Mouse (Mus musculus) heart, embryonic 13.5 days (tissue): ENCODE data around the gene Angptl7. TPM values are rescaled to one million over a fixed set of nuclear protein-coding genes. Genes with fewer than 3 reads are reported as not detected.

Experiments used
- ATAC-seq: fragments of 200-750 bp; cut with Nextera tagmentation; 2 replicates; pipeline ENCODE4 v1.8.0; 2017; ENCODE audit warnings: moderate TSS enrichment; ENCODE audit not compliant: insufficient number of reproducible peaks, low FRiP score, low TSS enrichment; ENCODE audit errors: extremely low read depth
- H3K27ac ChIP-seq: fragments of 300-500 bp; sonication (generic); replicated peaks from 2 replicates; pipeline ENCODE4 v1.5.1; 2015; ENCODE audit warnings: moderate library complexity, mild to moderate bottlenecking, inconsistent platforms
- H3K27me3 ChIP-seq: fragments of 300-500 bp; sonication (generic); replicated peaks from 2 replicates; pipeline ENCODE4 v1.6.1; 2015; ENCODE audit warnings: mild to moderate bottlenecking, inconsistent platforms
- H3K36me3 ChIP-seq: fragments of 300-500 bp; sonication (generic); 2 replicates; pipeline ENCODE4 v1.6.1; 2015; ENCODE audit warnings: mild to moderate bottlenecking, inconsistent platforms
- H3K4me1 ChIP-seq: fragments of 300-500 bp; sonication (generic); 2 replicates; pipeline ENCODE4 v1.6.1; 2015; ENCODE audit warnings: inconsistent platforms
- H3K4me2 ChIP-seq: fragments of 300-500 bp; sonication (generic); 2 replicates; pipeline ENCODE4 v1.6.1; 2015; ENCODE audit warnings: inconsistent platforms, mild to moderate bottlenecking, moderate library complexity
- H3K4me3 ChIP-seq: fragments of 300-500 bp; sonication (generic); 2 replicates; pipeline ENCODE4 v1.5.1; 2015; ENCODE audit warnings: moderate library complexity, mild to moderate bottlenecking, inconsistent platforms
- H3K9ac ChIP-seq: fragments of 300-500 bp; sonication (generic); 2 replicates; pipeline ENCODE4 v1.6.1; 2015; ENCODE audit warnings: inconsistent platforms, mild to moderate bottlenecking, moderate library complexity
- H3K9me3 ChIP-seq: fragments of 300-500 bp; sonication (generic); 2 replicates; pipeline ENCODE4 v1.6.1; 2016; ENCODE audit warnings: inconsistent platforms
- WGBS: fragments of 180-500 bp; shearing (Covaris S2); methylation state at CpG from one replicate; pipeline ENCODE4 v1.1.7; 2015; ENCODE audit warnings: mixed read lengths; 5-methylcytosine and 5-hydroxymethylcytosine counted together
- polyA plus RNA-seq: library from polyadenylated mRNA; unstranded; fragments of >200 nt; fragmentation: Nextera tagmentation; extraction: Ambion mirVana; gene quantifications from 2 replicates; pipeline ENCODE4 v1.2.1, GENCODE M21; 2015

The Angptl7 gene
- polyA plus RNA-seq, 1 experiment from 2014 or later, result 10.4 TPM

DNA sequence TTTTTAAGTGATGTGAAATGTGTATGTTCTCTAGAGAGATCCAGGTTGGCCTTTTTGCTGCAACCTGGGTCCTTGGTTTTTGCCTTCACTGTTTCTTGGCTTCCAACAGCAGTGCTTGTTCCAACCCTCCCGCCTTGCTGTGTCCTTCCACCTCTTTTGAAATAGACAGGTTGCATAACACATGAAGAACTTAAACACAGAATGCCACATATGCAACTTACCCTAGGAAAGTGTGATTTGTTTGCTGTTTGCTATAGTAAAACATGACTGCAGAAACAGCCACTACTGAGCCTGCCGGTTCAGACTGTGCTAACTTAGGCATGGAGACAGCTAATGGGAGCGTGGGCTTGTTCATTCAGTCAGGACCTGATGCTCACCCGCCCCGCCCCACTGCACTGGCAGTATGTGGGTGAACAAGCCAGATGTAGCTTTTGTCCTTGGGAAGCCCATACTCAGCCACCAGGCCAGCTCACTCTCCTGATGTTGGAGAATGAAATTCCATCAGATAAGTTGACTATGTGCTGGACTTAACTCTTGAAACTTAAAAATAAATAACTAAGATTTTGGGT lies 33.7 kb downstream of the Angptl7 start:
- no peaks in the 10 kb centered on the region for H3K9me3 ChIP-seq
- H3K4me3 ChIP-seq, result no peak overlapping the region
- 88% methylated on average over 5 of the region's 5 CpGs for WGBS
- peaks cover 99% of the 10 kb centered on the region for H3K36me3 ChIP-seq
- H3K4me1 ChIP-seq, result no peaks in the 10 kb centered on the region
- ATAC-seq, result no peak
- H3K4me2 ChIP-seq, result no peak overlapping the region
- H3K9ac ChIP-seq, result no peak overlapping the region
- no peaks in the 10 kb centered on the region for H3K27me3 ChIP-seq
- H3K27ac ChIP-seq, result no peak overlapping the region

GRCm38 (mm10) chr4:148464869-148465268 lies 35.4 kb downstream of the Angptl7 start:
- no peak overlapping the region for H3K4me3 ChIP-seq
- H3K9ac ChIP-seq, result no peak overlapping the region
- no peak overlapping the region for H3K4me2 ChIP-seq
- no peaks in the 10 kb centered on the region for H3K4me1 ChIP-seq
- H3K27ac ChIP-seq, result no peak overlapping the region
- no peak for ATAC-seq
- no peaks in the 10 kb centered on the region for H3K27me3 ChIP-seq
- no peaks in the 10 kb centered on the region for H3K9me3 ChIP-seq
- H3K36me3 ChIP-seq, result peaks cover 99% of the 10 kb centered on the region
- 92% methylated on average over 12 of the region's 12 CpGs for WGBS

DNA sequence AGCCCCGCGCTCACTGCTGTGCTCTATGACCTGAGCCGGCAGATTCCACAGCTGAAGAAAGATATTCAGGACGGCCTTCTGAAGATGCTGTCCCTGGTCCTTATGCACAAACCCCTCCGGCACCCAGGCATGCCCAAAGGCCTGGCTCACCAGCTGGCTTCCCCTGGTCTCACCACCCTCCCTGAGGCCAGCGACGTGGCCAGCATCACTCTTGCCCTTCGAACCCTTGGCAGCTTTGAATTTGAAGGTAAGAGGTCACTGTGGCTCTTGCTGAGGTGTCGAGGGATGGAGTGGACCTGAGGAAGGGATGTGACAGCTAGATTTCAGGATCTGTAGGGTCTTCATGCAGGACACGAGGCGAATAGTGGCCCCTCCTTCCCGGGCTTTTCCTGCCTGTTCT lies 36.0 kb downstream of the Angptl7 start:
- no peak overlapping the region for H3K27ac ChIP-seq
- H3K9me3 ChIP-seq, result no peaks in the 10 kb centered on the region
- no peak overlapping the region for H3K4me2 ChIP-seq
- no peak for ATAC-seq
- H3K36me3 ChIP-seq, result peaks cover 99% of the 10 kb centered on the region
- H3K9ac ChIP-seq, result no peak overlapping the region
- WGBS, result 85% methylated on average over 12 of the region's 12 CpGs
- H3K27me3 ChIP-seq, result no peaks in the 10 kb centered on the region
- H3K4me3 ChIP-seq, result no peak overlapping the region
- no peaks in the 10 kb centered on the region for H3K4me1 ChIP-seq

GRCm38 (mm10) chr4:148463208-148463960 lies 36.9 kb downstream of the Angptl7 start:
- H3K4me3 ChIP-seq, result no peak overlapping the region
- H3K9me3 ChIP-seq, result no peaks in the 10 kb centered on the region
- no peak overlapping the region for H3K9ac ChIP-seq
- 73% methylated on average over 14 of the region's 14 CpGs for WGBS
- H3K27ac ChIP-seq, result no peak overlapping the region
- no peak overlapping the region for H3K4me2 ChIP-seq
- H3K4me1 ChIP-seq, result no peaks in the 10 kb centered on the region
- peaks cover 99% of the 10 kb centered on the region for H3K36me3 ChIP-seq
- no peak for ATAC-seq
- no peaks in the 10 kb centered on the region for H3K27me3 ChIP-seq

- Histone ChIP-seq H3K4me1 (no peaks in the 10 kb centered on the region), H3K27ac (no peak overlapping the region), H3K36me3 (peaks cover 99% of the 10 kb centered on the region), H3K27me3 (no peaks in the 10 kb centered on the region), H3K9me3 (no peaks in the 10 kb centered on the region), H3K4me2 (no peak overlapping the region), H3K4me3 (no peak overlapping the region), H3K9ac (no peak overlapping the region)
- ATAC-seq, result no peak
- 94% methylated on average over 13 of the region's 13 CpGs for WGBS
These were observed 37.5 kb downstream of the Angptl7 start for GRCm38 (mm10) chr4:148462717-148463116.

DNA sequence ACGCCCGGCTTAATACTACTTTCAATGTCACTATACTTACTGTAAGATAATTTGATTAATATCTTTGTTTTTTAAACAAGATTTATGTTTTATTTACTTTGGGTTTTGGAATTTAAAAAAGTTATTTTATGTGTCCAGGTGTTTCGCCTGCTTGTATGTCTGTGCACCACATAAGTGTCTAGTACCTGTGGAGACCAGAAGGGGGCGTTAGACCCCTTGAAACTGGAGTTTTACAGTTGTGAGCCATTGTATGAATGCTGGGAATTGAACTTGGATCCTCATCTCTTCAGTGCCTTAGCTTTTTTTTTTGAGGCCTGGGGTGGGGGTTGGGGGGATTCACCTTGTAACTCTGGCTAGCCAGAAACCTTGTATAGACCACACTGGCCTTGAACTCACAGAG lies 38.5 kb downstream of the Angptl7 start:
- H3K4me3 ChIP-seq, result no peak overlapping the region
- H3K4me2 ChIP-seq, result no peak overlapping the region
- H3K27ac ChIP-seq, result no peak overlapping the region
- no peak overlapping the region for H3K9ac ChIP-seq
- H3K27me3 ChIP-seq, result no peaks in the 10 kb centered on the region
- 79% methylated on average over 4 of the region's 4 CpGs for WGBS
- H3K36me3 ChIP-seq, result peaks cover 100% of the 10 kb centered on the region
- ATAC-seq, result no peak
- H3K4me1 ChIP-seq, result no peaks in the 10 kb centered on the region
- no peaks in the 10 kb centered on the region for H3K9me3 ChIP-seq

DNA sequence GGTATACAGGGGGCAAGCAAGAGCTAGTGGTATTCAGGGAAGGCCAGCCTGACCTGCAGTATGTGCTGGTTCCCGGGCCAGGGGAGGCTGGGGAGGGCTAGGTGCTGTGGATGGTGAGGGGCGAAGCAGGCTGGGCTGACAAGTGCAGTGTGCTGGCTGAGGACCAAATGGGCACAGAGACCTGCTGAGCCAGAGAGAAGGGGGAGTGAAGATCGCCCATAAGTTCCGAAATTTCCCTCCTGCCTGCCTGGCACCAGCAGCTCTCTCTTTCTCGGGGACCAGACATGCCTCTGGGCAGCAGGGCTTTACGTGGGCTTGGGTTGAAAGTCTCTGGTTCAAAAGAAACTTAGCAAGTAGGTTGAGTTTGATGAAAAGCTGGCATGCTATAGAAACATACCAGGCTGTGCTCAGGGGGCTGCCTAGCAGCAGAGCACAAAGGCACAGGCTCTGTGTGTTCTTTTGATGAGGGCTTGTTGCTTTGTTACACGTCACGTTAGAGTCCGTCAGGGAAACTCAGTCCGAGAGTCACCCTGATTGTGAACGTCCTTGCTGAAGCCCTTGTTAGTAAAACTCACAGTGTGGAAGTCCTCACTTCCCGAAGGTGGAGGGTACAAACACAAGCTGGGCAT lies 39.5 kb downstream of the Angptl7 start:
- ATAC-seq, result no peak
- Histone ChIP-seq H3K4me1 (no peaks in the 10 kb centered on the region), H3K27ac (no peak overlapping the region), H3K4me2 (no peak overlapping the region), H3K9me3 (no peaks in the 10 kb centered on the region), H3K4me3 (no peak overlapping the region), H3K27me3 (no peaks in the 10 kb centered on the region), H3K36me3 (peaks cover 100% of the 10 kb centered on the region), H3K9ac (no peak overlapping the region)
- 85% methylated on average over 12 of the region's 12 CpGs for WGBS

- Histone ChIP-seq H3K9ac (no peak overlapping the region), H3K9me3 (no peaks in the 10 kb centered on the region), H3K36me3 (peaks cover 89% of the 10 kb centered on the region), H3K4me1 (peaks cover 3% of the 10 kb centered on the region; the same call in 1 of the 2 replicates), H3K27ac (no peak overlapping the region), H3K4me2 (no peak overlapping the region), H3K4me3 (no peak overlapping the region), H3K27me3 (no peaks in the 10 kb centered on the region)
- 86% methylated on average over 5 of the region's 5 CpGs for WGBS
- no peak for ATAC-seq
These were observed 44.7 kb downstream of the Angptl7 start for GRCm38 (mm10) chr4:148455477-148456025.

GRCm38 (mm10) chr4:148453707-148454106 lies 46.6 kb downstream of the Angptl7 start:
- H3K4me3 ChIP-seq, result no peak overlapping the region
- H3K36me3 ChIP-seq, result peaks cover 70% of the 10 kb centered on the region
- H3K9ac ChIP-seq, result no peak overlapping the region
- no peak overlapping the region for H3K27ac ChIP-seq
- no peak for ATAC-seq
- no peaks in the 10 kb centered on the region for H3K9me3 ChIP-seq
- no peak overlapping the region for H3K4me2 ChIP-seq
- peaks cover 14% of the 10 kb centered on the region for H3K4me1 ChIP-seq
- WGBS, result 92% methylated on average over 11 of the region's 11 CpGs
- H3K27me3 ChIP-seq, result no peaks in the 10 kb centered on the region

DNA sequence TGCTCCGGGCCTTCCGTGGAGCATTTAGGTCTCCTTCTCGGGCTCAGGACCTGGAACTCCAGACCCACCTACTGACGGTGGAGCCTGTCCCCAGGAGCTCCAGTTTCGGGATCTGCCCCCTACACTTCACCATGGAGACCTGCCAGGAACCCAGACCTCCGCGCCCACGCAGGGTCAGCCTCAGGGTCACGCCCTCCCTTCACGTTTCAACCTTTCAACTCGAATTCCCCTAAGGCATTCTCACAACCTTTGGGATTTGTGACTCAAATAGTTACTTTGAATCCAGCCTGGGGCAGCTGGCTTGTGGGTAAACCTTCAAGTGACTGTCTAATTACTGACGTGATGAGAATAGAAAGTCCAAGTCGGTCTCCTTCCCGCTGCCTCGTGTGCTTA lies 51.4 kb downstream of the Angptl7 start:
- under 1% methylated on average over 15 of the region's 15 CpGs for WGBS
- no peaks in the 10 kb centered on the region for H3K9me3 ChIP-seq
- peak overlapping the region; percentile 94 for H3K9ac ChIP-seq
- H3K4me3 ChIP-seq, result peak overlapping the region; percentile 90
- peak overlapping the region; percentile 46 for H3K27ac ChIP-seq
- H3K36me3 ChIP-seq, result peaks cover 22% of the 10 kb centered on the region
- H3K4me1 ChIP-seq, result peaks cover 26% of the 10 kb centered on the region
- H3K4me2 ChIP-seq, result peak overlapping the region; percentile 72
- ATAC-seq, result no peak
- no peaks in the 10 kb centered on the region for H3K27me3 ChIP-seq

DNA sequence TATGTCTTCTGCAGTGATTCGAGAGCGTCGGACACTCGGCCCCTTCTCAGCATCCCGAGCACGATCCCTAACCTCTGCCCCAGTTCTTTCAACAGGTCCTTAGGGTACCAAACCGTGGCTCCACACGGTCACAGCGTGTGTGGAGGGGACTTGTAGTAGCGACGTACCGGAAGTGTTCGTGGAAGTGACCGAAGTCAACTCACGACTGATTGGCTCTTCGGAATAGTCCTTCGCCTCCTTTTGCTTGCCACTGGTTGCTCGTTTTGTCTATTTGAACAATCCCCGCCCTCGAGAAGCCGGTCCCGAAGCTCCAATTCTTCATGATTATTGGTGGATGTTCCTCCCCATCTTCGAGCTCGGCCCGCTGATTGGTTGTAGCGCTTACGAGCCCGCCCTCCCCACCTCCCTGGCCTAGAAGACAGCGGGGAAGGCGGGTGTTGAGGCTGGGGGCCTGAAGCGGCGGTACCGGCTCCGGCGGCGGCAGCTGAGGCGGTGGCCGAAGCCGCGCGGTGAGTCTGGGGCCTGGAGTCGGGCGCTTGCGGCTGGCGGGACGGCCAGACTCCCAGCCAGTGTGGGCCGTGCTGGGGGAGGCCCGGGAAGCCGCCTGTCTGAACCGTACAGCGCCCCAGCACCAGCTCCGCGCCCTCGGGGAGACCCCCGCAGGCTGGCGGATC lies 51.9 kb downstream of the Angptl7 start, which contains the start of gene Mtor:
Mtor (plus strand) TSS at position 433 of the 674 bp plus-strand sequence.
- peak within 1 kb of the TSS; percentile 90 for H3K4me3 ChIP-seq
- H3K36me3 ChIP-seq, result peaks cover 16% of the 10 kb centered on the region
- H3K4me1 ChIP-seq, result peaks cover 31% of the 10 kb centered on the region
- WGBS, result under 1% methylated on average over 56 of the region's 56 CpGs
- peak; percentile 91 for ATAC-seq
- no peaks in the 10 kb centered on the region for H3K9me3 ChIP-seq
- H3K4me2 ChIP-seq, result peak within 1 kb of the TSS; percentile 73
- H3K9ac ChIP-seq, result peak within 1 kb of the TSS; percentile 94
- no peaks in the 10 kb centered on the region for H3K27me3 ChIP-seq
- peak within 1 kb of the TSS; percentile 58 for H3K27ac ChIP-seq
